Mouse (Mus musculus) CD4-positive, CD25-positive, alpha-beta regulatory T cell, adult 2 months (primary cell): ENCODE data around the gene Mapk3.

Experiments
- DNase-seq: peaks from one replicate; pipeline ENCODE4 v3.0.0-alpha.2; 2012; ENCODE audit warnings: low read depth, low spot score

Gene Mapk3

DNA sequence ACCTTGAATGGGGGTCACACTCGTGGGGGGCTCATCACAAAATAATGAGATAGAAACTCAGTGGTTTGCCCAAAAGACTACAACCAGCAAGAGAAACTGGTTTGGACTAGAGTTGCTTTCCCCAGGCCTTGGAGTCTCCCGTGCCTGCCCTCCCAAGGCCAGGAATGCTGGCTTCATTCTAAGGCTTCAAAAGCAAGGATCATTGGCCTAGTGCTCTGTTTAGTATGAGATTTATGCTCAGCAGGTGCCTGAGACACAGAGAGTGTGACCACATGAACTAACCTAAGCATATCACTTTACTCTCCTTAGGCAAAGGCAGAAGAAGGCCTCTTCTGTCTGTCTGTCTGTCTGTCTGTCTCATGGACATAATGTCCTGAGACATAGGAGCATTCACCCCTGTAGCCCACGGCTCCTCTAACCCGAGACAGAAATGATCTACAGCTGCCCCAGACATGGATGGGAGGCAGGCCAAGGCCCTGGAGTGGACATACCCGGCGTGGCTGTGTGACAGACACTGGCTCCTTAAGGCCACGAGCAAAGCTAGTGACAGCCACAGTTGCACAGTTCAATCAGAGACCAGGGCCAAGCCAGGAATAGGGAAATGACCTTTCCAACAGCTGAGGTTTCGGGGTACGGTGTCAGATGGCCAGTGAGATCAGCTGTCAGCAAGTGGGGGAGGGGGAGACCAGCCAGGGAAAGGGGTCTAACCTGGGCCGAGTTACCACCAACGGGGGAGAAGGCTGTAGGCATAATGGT, 42.9 kb downstream of the Mapk3 start:
- DNase-seq: no peak

DNA sequence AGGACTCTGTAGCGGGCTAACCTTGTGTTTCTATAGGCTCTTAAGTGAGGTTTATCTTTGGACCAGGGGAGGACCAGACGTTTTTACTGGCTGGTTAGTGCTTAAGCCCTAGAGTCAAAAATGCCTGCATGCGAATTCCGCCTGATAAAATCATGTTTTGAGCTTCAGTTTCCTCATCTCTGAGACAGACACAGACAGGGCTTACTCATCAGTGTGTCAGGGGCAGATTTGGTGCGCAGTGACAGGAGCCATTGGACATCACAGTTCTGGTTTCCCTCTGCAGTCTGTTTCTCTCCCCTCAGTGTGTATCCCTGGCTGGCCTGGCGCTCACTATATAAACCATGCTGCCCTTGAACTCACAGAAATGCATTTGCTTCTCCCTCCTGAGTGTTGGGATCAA, 43.8 kb downstream of the Mapk3 start:
- DNase-seq: no peak

- DNase-seq: no peak
These were observed 44.4 kb downstream of the Mapk3 start for GRCm38 (mm10) chr7:126803751-126804150.

GRCm38 (mm10) chr7:126806956-126807355, 47.6 kb downstream of the Mapk3 start:
- DNase-seq: no peak

GRCm38 (mm10) chr7:126807405-126807804, 48.0 kb downstream of the Mapk3 start:
- no peak for DNase-seq

GRCm38 (mm10) chr7:126808703-126809455, 49.5 kb downstream of the Mapk3 start:
- DNase-seq: peak; percentile 59

- DNase-seq: no peak
These were observed 50.4 kb downstream of the Mapk3 start for GRCm38 (mm10) chr7:126809723-126810369.
